17 mouse cellular contexts compared by ENCODE assay signal in genomic region chr4:152192569-152192968, GRCm38 (mm10). TPM values are rescaled to one million over a fixed set of nuclear protein-coding genes. Genes with fewer than 3 reads are reported as not detected.
DNase-seq lines count a peak whose midpoint lies in the region; ATAC-seq and TF ChIP-seq lines count a peak whose summit lies in the region.
"Had no signal": no experiment of that assay in that cellular context is flagged by ENCODE, and none has a peak within 500 bp of the region (broad histone marks: within the 10 kb centered on the region; RNA-seq: fewer than 3 reads in every experiment).

No protein-coding gene starts in this region.

- 47% methylated on average over 4 of the region's 4 CpGs for WGBS in hindbrain, embryonic 11.5 days
- 59% methylated on average over 4 of the region's 4 CpGs for WGBS in hindbrain, embryonic 10.5 days
- WGBS in midbrain, embryonic 16.5 days, result 34% methylated on average over 4 of the region's 4 CpGs
- 71% methylated on average over 4 of the region's 4 CpGs for WGBS in midbrain, embryonic 10.5 days
- 12% methylated on average over 4 of the region's 4 CpGs for WGBS in forebrain, embryonic 15.5 days
- WGBS in intestine, postnatal 0 days, result 62% methylated on average over 4 of the region's 4 CpGs

- no peak overlapping the region for H3K4me3 ChIP-seq in hindbrain, embryonic 11.5 days (ENCODE audit: low read depth, low read length)
- H3K4me3 ChIP-seq in hindbrain, embryonic 10.5 days, result no peak overlapping the region
- no peak overlapping the region for H3K4me3 ChIP-seq in midbrain, embryonic 16.5 days (ENCODE audit: low read depth, low read length)
- H3K4me3 ChIP-seq in midbrain, embryonic 10.5 days, result no peak overlapping the region
- no peak overlapping the region for H3K4me3 ChIP-seq in forebrain, embryonic 15.5 days
- no peak overlapping the region for H3K4me3 ChIP-seq in intestine, postnatal 0 days (ENCODE audit: low read depth, low read length)
- H3K4me3 ChIP-seq: erythroblast, embryonic 14.5 days; heart, embryonic 12.5 days; liver, embryonic 12.5 days; lung, embryonic 15.5 days; neural tube, embryonic 12.5 days had no signal

- no peak for TF ChIP-seq CTCF in intestine, postnatal 0 days (IDR thresholded peaks at IDR 0.05; ENCODE audit: low read depth)

- no peaks in the 10 kb centered on the region for H3K36me3 ChIP-seq in hindbrain, embryonic 11.5 days (ENCODE audit: control insufficient read depth, insufficient read depth, low read length)
- H3K36me3 ChIP-seq in hindbrain, embryonic 10.5 days, result 0 out of 2 replicates have a peak, but pooled peaks cover 4% of the 10 kb centered on the region
- no peaks in the 10 kb centered on the region for H3K36me3 ChIP-seq in midbrain, embryonic 16.5 days (ENCODE audit: control insufficient read depth, insufficient read depth, low read length)
- 0 out of 2 replicates have a peak, but pooled peaks cover 1% of the 10 kb centered on the region for H3K36me3 ChIP-seq in midbrain, embryonic 10.5 days
- no peaks in the 10 kb centered on the region for H3K36me3 ChIP-seq in forebrain, embryonic 15.5 days
- no peaks in the 10 kb centered on the region for H3K36me3 ChIP-seq in intestine, postnatal 0 days (ENCODE audit: control insufficient read depth, insufficient read depth)
- H3K36me3 ChIP-seq: liver, embryonic 12.5 days; lung, embryonic 15.5 days; neural tube, embryonic 12.5 days had no signal

- H3K4me2 ChIP-seq in hindbrain, embryonic 11.5 days (replicated peaks; ENCODE audit: low read depth, low read length), result no peak overlapping the region
- H3K4me2 ChIP-seq in midbrain, embryonic 16.5 days (ENCODE audit: low read length), result no peak overlapping the region
- H3K4me2 ChIP-seq in forebrain, embryonic 15.5 days (replicated peaks), result no peak overlapping the region
- H3K4me2 ChIP-seq in intestine, postnatal 0 days (replicated peaks; ENCODE audit: low read depth), result no peak overlapping the region
- H3K4me2 ChIP-seq: heart, embryonic 12.5 days; liver, embryonic 12.5 days; lung, embryonic 15.5 days; neural tube, embryonic 12.5 days had no signal

- H3K9ac ChIP-seq in hindbrain, embryonic 11.5 days (ENCODE audit: low read depth, low read length), result no peak overlapping the region
- 0 out of 2 replicates have a peak overlapping the region, but pooled peaks have one; percentile 17 for H3K9ac ChIP-seq in midbrain, embryonic 16.5 days (ENCODE audit: low read depth, low read length)
- no peak overlapping the region for H3K9ac ChIP-seq in forebrain, embryonic 15.5 days (replicated peaks)
- H3K9ac ChIP-seq in intestine, postnatal 0 days (ENCODE audit: low read depth, low read length), result no peak overlapping the region
- H3K9ac ChIP-seq: heart, embryonic 12.5 days; liver, embryonic 12.5 days; lung, embryonic 15.5 days; neural tube, embryonic 12.5 days had no signal

- peak overlapping the region; percentile 42; the same call in 1 of the 2 replicates for H3K27ac ChIP-seq in hindbrain, embryonic 11.5 days (ENCODE audit: low read depth, low read length)
- no peak overlapping the region for H3K27ac ChIP-seq in hindbrain, embryonic 10.5 days
- H3K27ac ChIP-seq in midbrain, embryonic 16.5 days (ENCODE audit: low read length), result no peak overlapping the region
- no peak overlapping the region for H3K27ac ChIP-seq in midbrain, embryonic 10.5 days (replicated peaks)
- H3K27ac ChIP-seq in forebrain, embryonic 15.5 days (replicated peaks), result peak overlapping the region; percentile 36
- H3K27ac ChIP-seq in intestine, postnatal 0 days (ENCODE audit: low read depth, low read length), result no peak overlapping the region
- H3K27ac ChIP-seq: liver, embryonic 12.5 days; lung, embryonic 15.5 days; neural tube, embryonic 12.5 days had no signal

- H3K27me3 ChIP-seq in hindbrain, embryonic 11.5 days (ENCODE audit: control insufficient read depth, insufficient read depth, low read length), result no peaks in the 10 kb centered on the region
- no peaks in the 10 kb centered on the region for H3K27me3 ChIP-seq in hindbrain, embryonic 10.5 days (ENCODE audit: insufficient read depth, poor library complexity, severe bottlenecking)
- H3K27me3 ChIP-seq in midbrain, embryonic 16.5 days (ENCODE audit: control insufficient read depth, insufficient read depth, low read depth, low read length), result no peaks in the 10 kb centered on the region
- no peaks in the 10 kb centered on the region for H3K27me3 ChIP-seq in midbrain, embryonic 10.5 days (ENCODE audit: low read depth, poor library complexity, severe bottlenecking)
- no peaks in the 10 kb centered on the region for H3K27me3 ChIP-seq in forebrain, embryonic 15.5 days
- H3K27me3 ChIP-seq in intestine, postnatal 0 days (replicated peaks; ENCODE audit: control insufficient read depth, insufficient read depth, low read length), result no peaks in the 10 kb centered on the region
- H3K27me3 ChIP-seq: heart, embryonic 12.5 days; liver, embryonic 12.5 days; lung, embryonic 15.5 days; megakaryocyte, embryonic 14.5 days; neural tube, embryonic 12.5 days; Patski had no signal

- no peaks in the 10 kb centered on the region for H3K9me3 ChIP-seq in hindbrain, embryonic 11.5 days (ENCODE audit: control insufficient read depth, low read length)
- peaks cover 4% of the 10 kb centered on the region; the same call in 1 of the 2 replicates for H3K9me3 ChIP-seq in hindbrain, embryonic 10.5 days
- no peaks in the 10 kb centered on the region for H3K9me3 ChIP-seq in midbrain, embryonic 16.5 days (replicated peaks; ENCODE audit: control insufficient read depth, low read length, poor library complexity, severe bottlenecking)
- H3K9me3 ChIP-seq in midbrain, embryonic 10.5 days (replicated peaks), result no peaks in the 10 kb centered on the region
- no peaks in the 10 kb centered on the region for H3K9me3 ChIP-seq in forebrain, embryonic 15.5 days
- H3K9me3 ChIP-seq in intestine, postnatal 0 days (ENCODE audit: control insufficient read depth), result no peaks in the 10 kb centered on the region
- H3K9me3 ChIP-seq: heart, embryonic 12.5 days; liver, embryonic 12.5 days; lung, embryonic 15.5 days; megakaryocyte, embryonic 14.5 days; neural tube, embryonic 12.5 days had no signal

- no peak for DNase-seq in hindbrain, embryonic 11.5 days (ENCODE audit: low spot score)
- DNase-seq in hindbrain, embryonic 10.5 days (ENCODE audit: low spot score), result no peak
- no peak for DNase-seq in midbrain, embryonic 10.5 days (ENCODE audit: low spot score)
- no peak for DNase-seq in spleen, adult 18-20 months
- DNase-seq: B cell, adult 2 months; cerebellum, adult 11 months; thymus, postnatal 36 days had no signal

- ATAC-seq in hindbrain, embryonic 11.5 days (ENCODE audit: low FRiP score), result no peak
- ATAC-seq in midbrain, embryonic 16.5 days, result no peak
- ATAC-seq in forebrain, embryonic 15.5 days (replicated peaks), result no peak
- no peak for ATAC-seq in intestine, postnatal 0 days
- ATAC-seq: liver, embryonic 12.5 days; Patski had no signal

- H3K4me1 ChIP-seq in hindbrain, embryonic 11.5 days (replicated peaks; ENCODE audit: control insufficient read depth, insufficient read depth, low read length), result no peaks in the 10 kb centered on the region; the same call in 1 of the 2 replicates
- H3K4me1 ChIP-seq in hindbrain, embryonic 10.5 days (replicated peaks), result peaks cover 30% of the 10 kb centered on the region
- peaks cover 11% of the 10 kb centered on the region; the same call in 1 of the 2 replicates for H3K4me1 ChIP-seq in midbrain, embryonic 16.5 days (ENCODE audit: control insufficient read depth, insufficient read depth, low read length)
- H3K4me1 ChIP-seq in midbrain, embryonic 10.5 days, result 0 out of 2 replicates have a peak, but pooled peaks cover 6% of the 10 kb centered on the region
- H3K4me1 ChIP-seq in forebrain, embryonic 15.5 days, result peaks cover 22% of the 10 kb centered on the region
- no peaks in the 10 kb centered on the region for H3K4me1 ChIP-seq in intestine, postnatal 0 days (replicated peaks; ENCODE audit: control insufficient read depth, insufficient read depth, low read length)
- H3K4me1 ChIP-seq: neural tube, embryonic 12.5 days had no signal

RNA-seq across cellular contexts. Expression of gene Acot7, which starts 14.6 kb away (rescaled TPM):
- polyA plus RNA-seq in hindbrain, embryonic 11.5 days (2014; fragmentation: Nextera tagmentation; extraction: Ambion mirVana), result 116 and 125 TPM in 2 replicates
- 90.0 and 118 TPM in 2 replicates for polyA plus RNA-seq in hindbrain, embryonic 10.5 days (2016; fragmentation: Nextera tagmentation; extraction: Ambion mirVana)
- polyA plus RNA-seq in midbrain, embryonic 16.5 days (2015; fragmentation: Nextera tagmentation; extraction: Ambion mirVana), result 437 and 480 TPM in 2 replicates
- polyA plus RNA-seq in midbrain, embryonic 10.5 days (2016; fragmentation: Nextera tagmentation; extraction: Ambion mirVana), result 85.7 and 99.7 TPM in 2 replicates
- 210 and 219 TPM in 2 replicates for polyA plus RNA-seq in forebrain, embryonic 15.5 days (2015; fragmentation: Nextera tagmentation; extraction: Ambion mirVana)
- polyA plus RNA-seq in intestine, postnatal 0 days (2015; fragmentation: Nextera tagmentation; extraction: Ambion mirVana), result 24.1 and 28.7 TPM in 2 replicates

RNA-seq across cellular contexts. Expression of gene Hes2, which starts 33.9 kb away (rescaled TPM):
- 2.7 and 4.3 TPM in 2 replicates for polyA plus RNA-seq in hindbrain, embryonic 11.5 days (2014; fragmentation: Nextera tagmentation; extraction: Ambion mirVana)
- 4.2 and 4.7 TPM in 2 replicates for polyA plus RNA-seq in hindbrain, embryonic 10.5 days (2016; fragmentation: Nextera tagmentation; extraction: Ambion mirVana)
- polyA plus RNA-seq in midbrain, embryonic 16.5 days (2015; fragmentation: Nextera tagmentation; extraction: Ambion mirVana), result not detected in 2 replicates
- polyA plus RNA-seq in midbrain, embryonic 10.5 days (2016; fragmentation: Nextera tagmentation; extraction: Ambion mirVana), result 0.79 and 1.3 TPM in 2 replicates
- polyA plus RNA-seq in forebrain, embryonic 15.5 days (2015; fragmentation: Nextera tagmentation; extraction: Ambion mirVana), result not detected in 2 replicates
- polyA plus RNA-seq in intestine, postnatal 0 days (2015; fragmentation: Nextera tagmentation; extraction: Ambion mirVana), result 8.6 and 11.2 TPM in 2 replicates
- polyA plus RNA-seq: erythroblast, embryonic 14.5 days; heart, embryonic 12.5 days; Patski had no signal

RNA-seq across cellular contexts. Expression of gene Espn, which starts 40.4 kb away (rescaled TPM):
- polyA plus RNA-seq in hindbrain, embryonic 11.5 days (2014; fragmentation: Nextera tagmentation; extraction: Ambion mirVana), result 1.4 and 2.0 TPM in 2 replicates
- 1.6 and 6.5 TPM in 2 replicates for polyA plus RNA-seq in hindbrain, embryonic 10.5 days (2016; fragmentation: Nextera tagmentation; extraction: Ambion mirVana)
- 0.14 and 0.25 TPM in 2 replicates for polyA plus RNA-seq in midbrain, embryonic 16.5 days (2015; fragmentation: Nextera tagmentation; extraction: Ambion mirVana)
- polyA plus RNA-seq in midbrain, embryonic 10.5 days (2016; fragmentation: Nextera tagmentation; extraction: Ambion mirVana), result 0.94 and 1.4 TPM in 2 replicates
- 0.09 and 0.10 TPM in 2 replicates for polyA plus RNA-seq in forebrain, embryonic 15.5 days (2015; fragmentation: Nextera tagmentation; extraction: Ambion mirVana)
- 260 and 264 TPM in 2 replicates for polyA plus RNA-seq in intestine, postnatal 0 days (2015; fragmentation: Nextera tagmentation; extraction: Ambion mirVana)

Comparison
In these comparisons a context has a peak if more than half of its experiments do, and no peak if none do; other contexts are left out.
1. H3K27ac ChIP-seq: peak in hindbrain, embryonic 11.5 days (single experiment) and forebrain, embryonic 15.5 days (single experiment); none in hindbrain, embryonic 10.5 days (single experiment), midbrain, embryonic 16.5 days (single experiment), midbrain, embryonic 10.5 days (single experiment) and intestine, postnatal 0 days (single experiment).
2. RNA of gene Espn, which starts 40.4 kb away (polyA plus RNA-seq): 260 to 264 TPM in intestine, postnatal 0 days; 1.4 to 2.0 TPM in hindbrain, embryonic 11.5 days, 1.6 to 6.5 TPM in hindbrain, embryonic 10.5 days, 0.94 to 1.4 TPM in midbrain, embryonic 10.5 days, 0.14 to 0.25 TPM in midbrain, embryonic 16.5 days and 0.09 to 0.10 TPM in forebrain, embryonic 15.5 days; every median in the first group is over 10 times any median in the second.